Mouse (Mus musculus): ENCODE measurements around the gene Gm17078. TPM values are rescaled to one million over a fixed set of nuclear protein-coding genes. Genes with fewer than 3 reads are reported as not detected.

Gene Gm17078
- not detected for polyA plus RNA-seq (2012; fragmentation: generic; extraction: Trizol)

DNA sequence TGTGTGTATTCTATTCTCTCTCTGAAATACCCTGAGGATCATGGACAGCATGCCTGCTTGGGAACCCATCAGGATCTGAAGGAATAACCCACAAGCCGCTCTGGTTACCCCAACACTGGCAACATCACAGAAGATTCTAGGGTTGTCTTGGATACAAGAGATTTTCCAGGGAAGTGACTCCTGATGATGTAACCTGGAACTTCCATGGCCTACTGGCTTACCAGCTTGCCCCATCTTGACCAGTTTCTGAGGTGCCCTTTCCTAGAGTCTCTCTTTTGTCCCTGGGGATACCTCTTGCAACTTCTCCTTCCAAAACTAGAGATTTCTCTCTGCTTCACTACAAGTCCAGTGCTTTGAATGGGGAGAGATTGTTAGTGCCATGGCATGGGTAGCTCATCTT lies at the start of gene Gm17078:
TSS of gene Gm17078 (minus strand) at position 101 of the 400 bp plus-strand sequence.

GRCm38 (mm10) chr14:51635566-51635965 lies 24.5 kb upstream of the Gm17078 start, which contains the start of gene Gm4181:
Gene Gm4181 (minus strand): TSS chr14:51635666.

DNA sequence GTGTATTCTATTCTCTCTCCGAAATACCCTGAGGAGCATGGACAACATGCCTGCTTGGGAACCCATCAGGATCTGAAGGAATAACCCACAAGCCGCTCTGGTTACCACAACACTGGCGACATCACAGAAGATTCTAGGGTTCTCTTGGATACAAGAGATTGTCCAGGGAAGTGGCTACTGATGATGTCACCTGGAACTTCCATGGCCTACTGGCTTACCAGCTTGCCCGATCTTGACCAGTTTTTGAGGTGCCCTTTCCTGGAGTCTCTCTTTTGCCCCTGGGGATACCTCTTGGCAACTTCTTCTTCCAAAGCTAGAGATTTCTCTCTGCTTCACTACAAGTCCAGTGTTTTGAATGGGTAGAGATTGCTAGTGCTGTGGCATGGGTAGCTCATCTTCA lies 19.1 kb downstream of the Gm17078 start, which contains the start of gene Gm17174:
TSS of gene Gm17174 (minus strand) at position 101 of the 400 bp plus-strand sequence.

GRCm38 (mm10) chr14:51573963-51574362 lies 37.1 kb downstream of the Gm17078 start, which contains the start of gene Gm17175:
Gene Gm17175 (minus strand): TSS chr14:51574063.

Other genes with a start within 250 kb of the Gm17078 start
- not detected for gene Gm7247, start 249.6 kb downstream of the Gm17078 start, polyA plus RNA-seq (2012; fragmentation: generic; extraction: Trizol)
- not detected for gene Vmn2r88, start 200.5 kb downstream of the Gm17078 start, polyA plus RNA-seq (2012; fragmentation: generic; extraction: Trizol)
- gene Vmn2r89, start 159.5 kb downstream of the Gm17078 start, polyA plus RNA-seq (2012; fragmentation: generic; extraction: Trizol) = not detected
- gene Gm5622, start 58.5 kb downstream of the Gm17078 start, polyA plus RNA-seq (2012; fragmentation: generic; extraction: Trizol) = not detected
- gene Gm17175, start 37.2 kb downstream of the Gm17078 start, polyA plus RNA-seq (2012; fragmentation: generic; extraction: Trizol) = not detected
- not detected for gene Gm17174, start 19.2 kb downstream of the Gm17078 start, polyA plus RNA-seq (2012; fragmentation: generic; extraction: Trizol)
- not detected for gene Gm4181, start 24.4 kb upstream of the Gm17078 start, polyA plus RNA-seq (2012; fragmentation: generic; extraction: Trizol)
- not detected for gene Gm17079, start 84.2 kb upstream of the Gm17078 start, polyA plus RNA-seq (2012; fragmentation: generic; extraction: Trizol)
- not detected for gene Gm5800, start 105.9 kb upstream of the Gm17078 start, polyA plus RNA-seq (2012; fragmentation: generic; extraction: Trizol)
- gene Ang4, start 162.3 kb upstream of the Gm17078 start, polyA plus RNA-seq (2012; fragmentation: generic; extraction: Trizol) = not detected
- not detected for gene AY358078, start 188.7 kb upstream of the Gm17078 start, polyA plus RNA-seq (2012; fragmentation: generic; extraction: Trizol)
- not detected for gene Ear6, start 242.4 kb upstream of the Gm17078 start, polyA plus RNA-seq (2012; fragmentation: generic; extraction: Trizol)

All from C3H10T1/2 (cell line).